Mouse (Mus musculus): ENCODE data around the gene Lrg1.
A peak's percentile ranks its signal among the peaks of the same experiment; 100 is the strongest.

Lrg1 gene

GRCm38 (mm10) chr17:56121826-56122225 lies at the start of gene Lrg1:
TSS of gene Lrg1 (minus strand) at chr17:56122001.
- Histone ChIP-seq H3K27me3 (ENCODE audit: insufficient read depth, low read length) (peaks cover 77% of the 10 kb centered on the region), H3K9me3 (ENCODE audit: low read length) (peaks cover 10% of the 10 kb centered on the region), H3K4me3 (replicated peaks; ENCODE audit: low read length) (peak within 1 kb of the TSS; percentile 78), H3K36me3 (ENCODE audit: insufficient read depth, low read length) (no peaks in the 10 kb centered on the region), H3K4me1 (replicated peaks; ENCODE audit: low read depth, low read length) (peaks cover 47% of the 10 kb centered on the region)
- TF ChIP-seq CTCF (conservative IDR thresholded peaks at IDR 0.05; ENCODE audit: low read length) (no peak), NANOG (IDR thresholded peaks at IDR 0.05; ENCODE audit: borderline replicate concordance, low read length) (no peak), POU5F1 (IDR thresholded peaks at IDR 0.05; ENCODE audit: borderline replicate concordance, low read length) (no peak)

- no peak for TF ChIP-seq POU5F1 (IDR thresholded peaks at IDR 0.05; ENCODE audit: borderline replicate concordance, low read length)
- TF ChIP-seq NANOG (IDR thresholded peaks at IDR 0.05; ENCODE audit: borderline replicate concordance, low read length): no peak
- no peak for TF ChIP-seq CTCF (conservative IDR thresholded peaks at IDR 0.05; ENCODE audit: low read length)
- H3K9me3 ChIP-seq (ENCODE audit: low read length): no peaks in the 10 kb centered on the region
- no peaks in the 10 kb centered on the region for H3K27me3 ChIP-seq (ENCODE audit: insufficient read depth, low read length)
- peaks cover 48% of the 10 kb centered on the region for H3K4me1 ChIP-seq (replicated peaks; ENCODE audit: low read depth, low read length)
- H3K4me3 ChIP-seq (replicated peaks; ENCODE audit: low read length): no peak overlapping the region
- peaks cover 14% of the 10 kb centered on the region for H3K36me3 ChIP-seq (ENCODE audit: insufficient read depth, low read length)
These were observed 49.7 kb upstream of the Lrg1 start for GRCm38 (mm10) chr17:56171456-56171855.

- H3K4me3 ChIP-seq (replicated peaks; ENCODE audit: low read length): peak overlapping the region; percentile 26
- no peak for TF ChIP-seq CTCF (conservative IDR thresholded peaks at IDR 0.05; ENCODE audit: low read length)
- no peak for TF ChIP-seq POU5F1 (IDR thresholded peaks at IDR 0.05; ENCODE audit: borderline replicate concordance, low read length)
- no peak for TF ChIP-seq NANOG (IDR thresholded peaks at IDR 0.05; ENCODE audit: borderline replicate concordance, low read length)
- peaks cover 9% of the 10 kb centered on the region for H3K36me3 ChIP-seq (ENCODE audit: insufficient read depth, low read length)
- H3K27me3 ChIP-seq (ENCODE audit: insufficient read depth, low read length): no peaks in the 10 kb centered on the region
- no peaks in the 10 kb centered on the region for H3K9me3 ChIP-seq (ENCODE audit: low read length)
- H3K4me1 ChIP-seq (replicated peaks; ENCODE audit: low read depth, low read length): peaks cover 48% of the 10 kb centered on the region
These were observed 48.8 kb upstream of the Lrg1 start for GRCm38 (mm10) chr17:56170636-56171035.

- H3K4me3 ChIP-seq (replicated peaks; ENCODE audit: low read length): peak overlapping the region; percentile 26; the same call in 1 of the 2 replicates
- H3K4me1 ChIP-seq (replicated peaks; ENCODE audit: low read depth, low read length): peaks cover 53% of the 10 kb centered on the region
- no peaks in the 10 kb centered on the region for H3K27me3 ChIP-seq (ENCODE audit: insufficient read depth, low read length)
- no peaks in the 10 kb centered on the region for H3K9me3 ChIP-seq (ENCODE audit: low read length)
- H3K36me3 ChIP-seq (ENCODE audit: insufficient read depth, low read length): peaks cover 1% of the 10 kb centered on the region; the same call in 1 of the 2 replicates
- TF ChIP-seq POU5F1 (IDR thresholded peaks at IDR 0.05; ENCODE audit: borderline replicate concordance, low read length) (no peak), NANOG (IDR thresholded peaks at IDR 0.05; ENCODE audit: borderline replicate concordance, low read length) (no peak), CTCF (conservative IDR thresholded peaks at IDR 0.05; ENCODE audit: low read length) (no peak)
These were observed 48.0 kb upstream of the Lrg1 start for GRCm38 (mm10) chr17:56169830-56170229.

- Histone ChIP-seq H3K36me3 (ENCODE audit: insufficient read depth, low read length) (no peaks in the 10 kb centered on the region), H3K4me1 (replicated peaks; ENCODE audit: low read depth, low read length) (peaks cover 52% of the 10 kb centered on the region), H3K9me3 (ENCODE audit: low read length) (no peaks in the 10 kb centered on the region), H3K4me3 (replicated peaks; ENCODE audit: low read length) (no peak overlapping the region), H3K27me3 (ENCODE audit: insufficient read depth, low read length) (peaks cover 13% of the 10 kb centered on the region)
- TF ChIP-seq POU5F1 (IDR thresholded peaks at IDR 0.05; ENCODE audit: borderline replicate concordance, low read length) (no peak), CTCF (conservative IDR thresholded peaks at IDR 0.05; ENCODE audit: low read length) (no peak), NANOG (IDR thresholded peaks at IDR 0.05; ENCODE audit: borderline replicate concordance, low read length) (no peak)
These were observed 43.9 kb upstream of the Lrg1 start for GRCm38 (mm10) chr17:56165671-56166070.

- no peaks in the 10 kb centered on the region for H3K9me3 ChIP-seq (ENCODE audit: low read length)
- TF ChIP-seq NANOG (IDR thresholded peaks at IDR 0.05; ENCODE audit: borderline replicate concordance, low read length) (no peak), CTCF (conservative IDR thresholded peaks at IDR 0.05; ENCODE audit: low read length) (no peak), POU5F1 (IDR thresholded peaks at IDR 0.05; ENCODE audit: borderline replicate concordance, low read length) (no peak)
- no peak overlapping the region for H3K4me3 ChIP-seq (replicated peaks; ENCODE audit: low read length)
- H3K4me1 ChIP-seq (replicated peaks; ENCODE audit: low read depth, low read length): peaks cover 42% of the 10 kb centered on the region
- H3K27me3 ChIP-seq (ENCODE audit: insufficient read depth, low read length): peaks cover 20% of the 10 kb centered on the region
- no peaks in the 10 kb centered on the region for H3K36me3 ChIP-seq (ENCODE audit: insufficient read depth, low read length)
These were observed 42.7 kb upstream of the Lrg1 start for GRCm38 (mm10) chr17:56164510-56164909.

- TF ChIP-seq POU5F1 (IDR thresholded peaks at IDR 0.05; ENCODE audit: borderline replicate concordance, low read length) (no peak), CTCF (conservative IDR thresholded peaks at IDR 0.05; ENCODE audit: low read length) (no peak), NANOG (IDR thresholded peaks at IDR 0.05; ENCODE audit: borderline replicate concordance, low read length) (no peak)
- Histone ChIP-seq H3K9me3 (ENCODE audit: low read length) (no peaks in the 10 kb centered on the region), H3K36me3 (ENCODE audit: insufficient read depth, low read length) (no peaks in the 10 kb centered on the region)
These were observed 41.8 kb upstream of the Lrg1 start for GRCm38 (mm10) chr17:56163523-56164102.

GRCm38 (mm10) chr17:56162231-56162774 lies 40.5 kb upstream of the Lrg1 start, which contains the start of gene Tnfaip8l1:
TSS of gene Tnfaip8l1 (plus strand) at chr17:56162477.
- H3K27me3 ChIP-seq (ENCODE audit: insufficient read depth, low read length): peaks cover 40% of the 10 kb centered on the region
- no peak for TF ChIP-seq NANOG (IDR thresholded peaks at IDR 0.05; ENCODE audit: borderline replicate concordance, low read length)
- TF ChIP-seq CTCF (conservative IDR thresholded peaks at IDR 0.05; ENCODE audit: low read length): no peak
- no peak for TF ChIP-seq POU5F1 (IDR thresholded peaks at IDR 0.05; ENCODE audit: borderline replicate concordance, low read length)
- H3K4me3 ChIP-seq (replicated peaks; ENCODE audit: low read length): peak within 1 kb of the TSS; percentile 78
- no peaks in the 10 kb centered on the region for H3K36me3 ChIP-seq (ENCODE audit: insufficient read depth, low read length)
- peaks cover 41% of the 10 kb centered on the region for H3K4me1 ChIP-seq (replicated peaks; ENCODE audit: low read depth, low read length)
- no peaks in the 10 kb centered on the region for H3K9me3 ChIP-seq (ENCODE audit: low read length)

More at GRCm38 (mm10) chr17:56163523-56164102, 41.8 kb upstream of the Lrg1 start:
- H3K4me3 ChIP-seq (replicated peaks; ENCODE audit: low read length): no peak overlapping the region
- peaks cover 27% of the 10 kb centered on the region for H3K27me3 ChIP-seq (ENCODE audit: insufficient read depth, low read length)
- peaks cover 41% of the 10 kb centered on the region for H3K4me1 ChIP-seq (replicated peaks; ENCODE audit: low read depth, low read length)
